Mouse (Mus musculus): ENCODE results near the gene Tdgf1.
A peak's percentile ranks its signal among the peaks of the same experiment; 100 is the strongest.

DNA sequence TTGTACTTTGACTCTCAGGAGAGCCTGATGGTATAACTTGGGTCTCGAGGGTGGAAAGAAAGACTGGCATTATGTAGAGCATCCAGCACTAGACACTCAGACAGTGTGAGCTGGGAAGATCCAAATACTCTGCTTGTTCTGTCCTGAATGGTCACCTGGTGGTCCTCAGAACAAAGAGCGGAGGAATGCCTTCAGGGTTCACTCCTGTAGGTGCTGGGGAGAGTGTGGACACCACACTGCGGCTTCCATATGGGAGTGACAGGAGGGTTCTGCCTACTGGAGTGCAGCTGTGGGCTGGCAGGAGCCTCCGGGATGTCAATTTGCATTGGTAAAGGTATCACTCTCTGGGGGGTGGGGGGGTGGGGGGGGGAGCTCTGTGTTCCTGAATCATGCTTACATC, 36.4 kb upstream of the Tdgf1 start:
- TF ChIP-seq POLR2A (IDR thresholded peaks at IDR 0.05; ENCODE audit: insufficient read depth, low read length) (no peak), CTCF (IDR thresholded peaks at IDR 0.05; ENCODE audit: low read depth, low read length) (no peak), EP300 (IDR thresholded peaks at IDR 0.05; ENCODE audit: insufficient read depth, low read depth, low read length) (0 out of 2 replicates have a peak, but pooled peaks have one; percentile 48)
